Mouse (Mus musculus): ENCODE results near the gene Evx2.
A peak's percentile ranks its signal among the peaks of the same experiment; 100 is the strongest.

Gene Evx2

DNA sequence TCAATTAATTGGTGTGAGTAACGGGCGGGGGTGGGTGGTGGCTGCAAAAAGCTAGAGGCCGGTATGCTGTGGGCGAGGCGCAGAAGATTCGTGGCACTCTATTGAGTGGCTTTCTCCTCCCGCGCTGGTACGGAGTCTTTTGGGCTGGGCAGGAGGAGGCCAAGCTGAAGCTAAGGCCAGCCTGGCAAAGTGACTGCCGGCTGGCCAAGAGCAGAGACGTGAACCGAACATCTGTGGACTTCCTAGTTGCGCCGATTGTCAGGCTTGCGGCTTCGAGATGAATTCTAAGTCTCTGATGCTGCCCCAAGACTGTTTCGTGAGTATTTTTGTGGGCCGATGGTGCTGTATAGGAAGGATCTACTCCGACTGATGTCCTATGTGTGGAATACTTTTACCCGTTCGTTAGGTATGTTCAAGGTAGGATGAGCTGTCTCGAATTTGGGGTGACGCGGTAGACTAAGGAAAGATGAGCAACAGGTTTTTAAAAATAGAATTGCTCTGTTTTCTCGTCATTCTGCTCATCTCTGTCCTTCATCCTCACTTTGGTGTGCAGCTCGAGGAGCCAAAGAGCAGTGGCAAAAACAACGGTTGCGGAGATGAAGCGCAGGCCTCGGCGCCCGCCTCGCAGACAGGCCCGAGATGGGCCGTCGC is 8.0 kb upstream of the Evx2 start:
- no peak for DNase-seq (ENCODE audit: low spot score)

DNA sequence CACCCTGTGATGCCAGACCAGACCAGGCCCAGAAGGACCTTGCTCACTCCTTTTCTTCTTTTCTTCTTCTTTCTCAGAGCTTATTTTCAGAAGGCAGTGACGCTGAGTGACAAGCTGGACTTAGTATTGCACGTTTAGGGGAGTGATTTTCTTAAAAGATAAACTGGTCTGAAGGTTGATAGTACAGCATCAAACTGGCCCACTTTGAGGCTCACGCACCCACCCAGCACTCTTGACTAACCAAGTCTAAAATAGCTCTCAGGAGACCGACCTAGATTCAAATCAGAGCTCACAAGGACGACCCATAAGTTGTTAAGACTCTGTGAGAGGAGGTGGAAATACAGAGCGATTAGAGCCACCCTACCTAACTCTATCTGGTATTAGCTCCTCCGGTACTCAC is 7.1 kb upstream of the Evx2 start:
- no peak for DNase-seq (ENCODE audit: low spot score)

DNA sequence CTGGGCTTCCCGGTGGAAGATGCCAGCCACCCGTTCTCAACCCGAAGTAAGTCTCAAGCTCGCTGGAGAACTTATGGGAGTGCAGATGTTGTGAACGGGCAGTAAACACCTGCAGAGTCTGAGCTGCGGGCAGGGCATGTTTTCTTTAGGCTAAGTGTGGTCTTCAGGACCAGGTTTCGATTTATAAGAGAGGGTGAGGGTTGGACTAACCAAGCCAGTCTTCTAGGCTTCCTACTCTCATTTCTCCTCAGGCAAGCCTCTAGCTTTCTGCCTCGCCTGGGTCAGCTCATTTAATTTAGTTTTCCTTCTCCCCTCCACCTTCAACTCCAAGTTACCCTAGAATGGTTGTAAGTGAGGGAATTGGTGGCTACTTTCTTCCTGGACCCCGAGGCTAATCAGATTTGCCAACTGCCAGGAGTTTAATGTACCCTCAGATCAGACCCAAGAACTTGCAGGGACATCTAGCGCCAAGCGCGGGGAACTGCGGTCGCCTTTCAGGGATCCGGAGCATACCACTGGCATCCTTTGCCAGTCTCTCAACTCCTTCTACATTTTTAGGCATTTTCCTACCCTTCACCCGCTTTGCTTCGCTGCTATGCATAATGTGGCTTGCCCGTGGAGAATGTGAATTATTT is 4.1 kb upstream of the Evx2 start:
- DNase-seq (ENCODE audit: low spot score) = peak; percentile 65

DNA sequence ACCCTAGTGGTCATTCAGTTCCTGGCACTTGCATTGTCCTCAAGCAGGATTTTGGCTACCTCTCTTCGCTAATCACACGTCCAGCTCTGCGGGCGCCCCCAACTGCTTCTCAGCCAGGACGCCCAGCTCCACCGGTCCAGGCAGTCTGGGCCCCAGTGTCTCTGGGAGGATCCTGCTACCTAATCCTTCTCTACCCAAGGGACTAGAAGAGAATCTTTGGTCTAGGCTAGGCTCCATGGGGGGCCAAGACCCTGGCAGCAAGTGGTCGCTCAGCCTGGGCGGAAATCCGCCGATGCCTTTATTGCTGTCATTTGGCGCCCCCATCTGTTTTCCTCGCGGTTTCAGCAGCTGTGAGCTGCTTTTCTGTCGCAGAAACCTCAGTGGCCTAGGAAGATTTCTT is 2.3 kb upstream of the Evx2 start:
- peak; percentile 65 for DNase-seq (ENCODE audit: low spot score)

DNA sequence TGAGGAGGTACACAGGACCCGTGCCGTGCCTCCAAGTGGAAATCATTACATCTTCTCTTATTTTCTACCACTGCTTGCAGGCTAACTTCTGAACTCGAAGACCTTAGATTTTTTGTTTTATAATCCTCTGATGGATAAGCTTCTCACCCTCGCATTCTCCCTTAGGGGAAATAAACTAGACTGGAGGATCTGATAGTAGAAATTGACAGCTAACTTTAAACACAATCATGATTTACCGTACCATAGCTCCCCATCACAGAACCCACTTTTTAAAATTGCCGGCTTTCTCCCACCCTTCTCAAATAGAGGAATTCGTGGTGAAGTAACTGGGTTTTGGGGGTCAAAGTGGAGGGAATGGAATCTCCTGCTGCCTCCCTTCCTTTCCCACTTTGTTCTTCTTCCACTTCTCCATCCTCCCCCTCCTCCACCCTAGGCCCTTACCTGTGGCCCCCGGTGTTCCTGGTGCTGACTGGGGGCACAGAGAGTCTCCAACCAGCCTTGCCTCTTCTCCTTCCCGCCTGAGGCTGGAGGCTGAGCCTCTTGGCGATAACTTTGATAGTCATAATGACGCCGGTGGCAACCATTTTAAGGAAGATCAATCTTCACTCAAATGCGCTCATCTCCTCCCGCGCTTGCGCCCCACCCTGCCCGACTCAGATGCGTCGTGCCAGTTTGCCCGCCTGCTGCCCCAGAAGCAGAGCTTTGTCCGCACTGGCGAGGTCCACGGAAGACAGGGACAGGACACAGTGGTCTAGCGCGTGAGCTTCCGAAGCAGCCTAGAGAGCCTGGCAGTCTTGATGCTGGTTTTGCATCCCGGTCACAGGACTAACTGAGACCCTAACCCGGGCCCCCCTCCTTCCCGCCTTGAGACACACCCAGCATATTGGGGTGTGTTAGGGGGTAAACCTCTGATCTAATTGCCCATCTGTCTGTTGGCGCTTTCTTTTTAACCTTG is 1.3 kb upstream of the Evx2 start:
- DNase-seq (ENCODE audit: low spot score) = no peak

DNA sequence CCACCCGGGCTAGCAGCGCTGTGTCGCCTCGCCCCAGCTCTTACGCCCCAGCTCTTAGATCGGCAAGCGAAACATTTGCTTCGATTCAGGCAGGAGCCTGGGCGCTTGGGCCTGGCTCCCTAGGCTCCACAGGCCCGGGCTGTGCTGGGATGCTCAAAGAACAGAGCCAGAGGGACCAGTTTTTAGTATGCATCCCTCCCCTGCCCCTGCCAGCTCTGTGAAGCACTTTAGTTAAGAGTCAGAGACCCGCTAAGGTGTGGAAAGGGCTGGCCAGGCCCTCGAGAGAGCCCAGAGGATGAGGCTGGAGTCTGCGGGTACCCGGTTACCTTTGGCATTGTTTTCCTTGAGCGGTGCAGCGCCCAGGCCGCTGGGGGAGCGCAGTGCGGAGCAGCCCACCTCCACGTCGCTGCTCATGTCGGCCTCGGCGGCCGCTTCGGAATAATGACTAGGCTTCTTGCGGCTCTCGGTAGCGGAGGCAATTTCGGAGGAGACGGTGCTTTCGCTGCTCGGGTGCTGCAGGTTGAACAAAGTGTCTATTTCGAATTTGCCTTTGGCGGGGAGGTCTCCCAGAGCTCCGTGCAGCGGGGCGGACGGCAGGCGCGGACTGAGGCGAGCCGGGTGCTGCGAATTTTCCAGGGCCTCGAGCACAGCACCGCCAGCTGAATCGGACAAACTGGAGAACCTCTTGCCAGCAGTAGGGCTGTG is 538 bp downstream of the Evx2 start:
- no peak for DNase-seq (ENCODE audit: low spot score)

DNA sequence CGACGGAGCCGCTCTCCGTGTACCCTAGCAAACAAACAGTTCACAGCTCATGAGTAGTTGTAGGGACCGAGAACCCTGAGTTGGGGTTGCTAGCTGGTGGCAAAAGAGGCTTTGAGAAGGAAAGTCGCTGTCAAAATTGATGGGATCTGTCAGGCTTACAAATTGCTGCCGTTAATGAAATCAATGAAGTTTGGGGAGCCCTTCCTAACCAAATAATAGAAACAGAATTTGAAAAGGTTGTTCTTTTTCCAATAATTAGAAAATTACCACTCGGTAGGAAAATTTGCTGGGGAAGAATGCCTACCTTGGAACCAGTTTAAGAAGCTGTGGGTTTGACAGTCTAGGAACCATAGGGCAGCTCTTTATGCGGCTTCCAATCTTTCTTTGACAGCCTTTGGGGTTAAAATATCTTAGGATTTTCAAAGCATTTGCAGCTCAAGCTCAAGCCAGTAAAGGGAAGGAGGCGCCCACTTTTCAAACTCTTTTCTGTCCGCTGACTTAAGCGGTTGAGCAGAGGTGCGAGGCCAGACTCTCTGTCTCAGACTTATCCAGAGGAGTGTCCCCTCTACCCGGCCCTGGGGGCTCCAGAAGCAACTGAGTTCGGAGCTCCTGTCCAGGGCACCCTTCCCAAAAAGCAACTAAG is 1.2 kb downstream of the Evx2 start:
- no peak for DNase-seq (ENCODE audit: low spot score)

DNA sequence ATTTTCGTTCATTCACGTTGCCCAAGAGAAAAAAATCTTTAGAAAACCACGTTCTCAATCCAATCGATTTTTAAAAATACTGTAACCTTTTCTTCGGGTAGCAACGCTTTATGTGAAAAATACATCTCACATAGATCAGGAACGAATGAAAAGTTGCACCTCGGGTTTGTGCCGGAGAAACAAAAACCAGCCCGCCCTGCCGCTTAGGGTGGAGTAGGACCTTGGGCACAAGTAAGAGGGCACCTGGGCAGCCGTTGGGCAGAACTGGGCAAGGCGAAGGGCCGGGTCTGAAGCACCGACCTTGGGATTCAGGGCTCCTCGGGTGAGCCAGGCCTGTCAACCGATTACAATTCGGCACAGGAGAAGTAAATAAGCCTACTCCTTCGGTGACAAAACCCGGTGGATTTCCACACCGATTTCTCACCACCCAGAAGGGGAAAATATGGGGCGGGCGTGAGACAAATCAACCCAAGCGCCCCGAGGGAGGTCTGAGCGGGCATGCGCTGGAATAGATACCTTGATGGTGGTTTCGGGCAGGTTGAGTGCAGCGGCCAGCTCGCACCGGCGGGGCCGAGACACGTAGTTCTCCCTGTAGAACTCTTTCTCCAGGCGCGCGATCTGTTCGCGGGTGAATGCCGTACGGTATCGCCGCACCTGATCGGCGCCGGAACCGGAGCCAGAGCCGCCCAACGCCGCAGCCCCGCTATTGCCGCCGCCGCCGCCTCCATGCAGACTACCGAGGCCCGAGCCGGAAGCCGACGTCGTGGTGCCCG is 1.9 kb downstream of the Evx2 start:
- DNase-seq (ENCODE audit: low spot score) = no peak

DNA sequence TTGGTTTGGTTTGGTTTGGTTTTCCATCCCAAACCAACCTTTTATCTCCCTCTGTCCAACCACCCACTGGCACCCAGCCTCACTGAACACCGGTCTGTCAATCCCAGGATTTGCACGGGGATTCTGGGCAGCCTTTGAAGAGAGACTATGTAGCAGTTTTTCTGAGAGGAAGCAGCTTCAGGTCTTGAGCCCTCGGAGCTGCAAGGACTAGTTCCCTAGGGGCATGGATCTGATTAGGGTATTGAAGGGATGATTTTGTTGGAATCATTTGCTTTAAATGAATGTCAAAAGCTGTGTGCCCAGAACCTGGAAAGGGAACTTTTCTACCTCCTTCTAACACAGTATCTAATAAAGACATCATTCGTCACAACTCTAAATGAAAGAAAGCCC is 2.7 kb downstream of the Evx2 start:
- no peak for DNase-seq (ENCODE audit: low spot score)

DNA sequence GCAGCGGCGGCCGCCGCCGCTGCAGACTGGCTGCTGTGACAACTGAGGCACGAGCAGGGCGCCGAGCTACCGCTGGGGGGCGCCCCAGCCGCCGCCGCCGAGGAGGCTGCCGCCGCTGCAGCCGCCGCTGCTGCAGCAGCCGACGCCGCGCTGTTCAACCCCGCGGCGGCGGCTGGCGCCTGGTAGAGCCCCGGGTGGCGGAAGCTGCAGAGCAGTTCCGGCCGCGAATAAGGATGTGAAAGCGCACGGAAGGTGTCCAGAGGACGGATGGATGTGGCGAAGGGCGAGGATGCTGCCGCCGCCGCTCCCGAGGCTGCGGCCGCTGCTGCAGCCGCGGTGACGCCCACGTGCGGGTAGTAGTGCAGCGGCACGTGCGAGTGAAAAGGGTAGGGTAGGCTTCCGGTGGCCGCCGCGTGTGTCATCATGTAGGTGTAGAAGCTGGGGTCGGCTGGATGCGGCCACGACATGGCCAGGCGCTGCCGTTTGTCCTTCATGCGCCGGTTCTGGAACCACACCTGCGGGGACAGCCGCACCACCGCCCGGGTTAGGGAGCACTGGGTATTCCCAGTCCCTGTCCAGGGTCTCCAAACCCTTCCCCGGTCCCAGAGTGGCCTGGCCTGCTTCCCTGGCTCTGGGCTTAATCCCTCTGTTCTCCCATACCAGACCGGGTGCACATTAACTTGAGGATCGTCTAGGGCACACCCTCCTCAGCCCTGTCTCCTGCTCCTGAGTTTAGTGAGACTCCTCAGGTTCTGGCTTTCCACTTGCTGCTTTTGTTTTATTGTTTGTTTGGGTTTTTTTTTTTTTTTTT is 3.3 kb downstream of the Evx2 start:
- DNase-seq (ENCODE audit: low spot score) = peak; percentile 60

DNA sequence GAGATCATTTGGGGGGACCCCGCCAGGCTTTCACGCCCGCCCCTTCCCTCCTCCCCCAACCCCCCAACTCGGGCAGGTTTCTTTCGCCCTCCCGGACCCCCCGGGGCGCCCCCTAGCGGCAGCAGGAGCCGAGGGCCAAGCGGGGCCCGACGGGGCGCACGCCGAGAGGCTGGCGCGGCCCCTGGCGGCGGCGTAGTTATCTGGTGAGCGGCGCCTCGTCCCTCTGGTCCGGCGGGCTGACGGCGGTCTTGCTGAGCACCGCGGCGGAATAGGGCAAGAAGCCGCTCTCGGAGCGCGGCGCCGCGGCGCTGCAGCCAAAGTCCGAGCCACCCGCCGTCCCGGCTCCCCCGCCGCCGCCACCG is 4.0 kb downstream of the Evx2 start:
- DNase-seq (ENCODE audit: low spot score) = peak; percentile 83

DNA sequence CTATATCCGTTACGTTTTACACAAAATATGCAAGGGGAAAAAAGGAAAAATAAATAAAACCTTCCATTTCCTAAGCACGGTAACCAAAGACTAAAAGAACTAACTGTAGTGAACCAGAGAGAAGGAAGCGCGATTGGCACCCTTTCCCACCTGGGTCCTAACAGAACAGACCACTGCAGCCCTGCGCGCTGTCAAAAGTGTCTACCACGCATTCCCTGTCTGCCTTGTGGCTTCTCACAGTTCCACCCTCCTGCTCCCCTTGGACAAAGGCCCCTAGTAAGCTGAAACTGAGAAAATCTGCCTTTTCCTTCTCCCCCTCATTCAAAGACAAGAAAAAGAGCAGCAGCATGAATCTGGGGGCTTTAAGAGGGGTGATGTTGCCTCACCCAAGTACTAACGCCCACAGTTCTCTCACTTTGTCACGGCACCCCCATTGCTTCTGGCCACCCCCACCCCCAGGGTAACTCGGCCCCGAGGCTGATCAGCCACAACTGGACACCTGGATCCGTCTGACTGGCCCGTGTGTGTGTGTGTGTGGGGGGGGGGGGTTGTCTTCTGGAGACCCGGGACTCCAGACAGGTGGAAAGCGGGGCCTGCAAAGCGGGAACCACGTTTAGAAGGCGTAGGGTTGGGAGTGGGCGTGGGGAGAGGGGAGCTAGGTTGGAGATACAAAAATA is 4.5 kb downstream of the Evx2 start:
- no peak for DNase-seq (ENCODE audit: low spot score)

DNA sequence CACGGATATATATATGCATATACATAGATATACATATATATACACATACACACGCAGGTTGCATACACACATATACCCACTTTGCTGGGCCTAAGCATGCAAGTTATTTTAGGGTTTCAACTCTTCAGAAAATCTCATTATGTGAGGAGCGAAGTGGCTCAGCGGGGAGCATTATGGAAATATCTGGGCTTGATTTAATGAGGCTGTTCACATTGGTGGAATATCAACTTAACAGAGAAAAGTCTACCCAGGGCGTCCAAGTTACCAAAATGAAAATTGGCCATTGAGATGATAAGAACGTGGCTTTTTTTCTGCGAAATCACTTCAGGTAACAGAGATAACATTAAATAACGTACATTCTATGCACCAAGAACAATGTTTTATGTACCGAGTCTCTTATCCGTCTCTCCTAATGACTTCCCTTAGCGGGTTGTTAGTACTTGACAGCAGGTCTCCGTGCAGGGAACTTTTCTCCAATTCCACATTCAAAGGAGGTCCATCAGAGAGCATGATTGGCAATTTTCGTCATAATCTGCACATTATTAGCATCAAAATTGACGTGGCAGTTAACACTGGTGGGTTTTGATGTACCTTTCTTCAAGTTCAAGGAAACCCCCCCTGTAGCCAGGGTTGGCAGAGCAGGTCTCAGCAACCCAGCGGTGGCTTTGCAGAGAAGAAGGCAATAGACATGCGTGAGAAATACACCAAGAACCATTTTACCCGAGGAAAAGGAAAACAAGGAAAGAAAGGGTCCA is 5.4 kb downstream of the Evx2 start:
- DNase-seq (ENCODE audit: low spot score) = no peak

DNA sequence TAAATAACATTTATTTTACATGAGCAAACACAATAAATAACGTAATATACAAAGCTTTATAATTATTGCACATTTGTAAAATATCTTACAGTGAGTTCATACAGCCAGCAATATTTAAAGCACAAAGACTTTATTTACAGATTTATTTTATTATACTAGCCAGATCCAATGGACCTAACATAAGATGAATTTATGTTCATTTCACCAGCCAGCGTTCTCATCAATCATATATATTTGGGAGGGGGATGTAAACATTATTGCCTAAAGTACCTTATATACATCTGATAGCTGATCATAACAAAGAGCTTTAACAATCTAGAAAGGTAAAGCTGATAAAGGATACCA is 6.4 kb downstream of the Evx2 start:
- DNase-seq (ENCODE audit: low spot score) = no peak

DNA sequence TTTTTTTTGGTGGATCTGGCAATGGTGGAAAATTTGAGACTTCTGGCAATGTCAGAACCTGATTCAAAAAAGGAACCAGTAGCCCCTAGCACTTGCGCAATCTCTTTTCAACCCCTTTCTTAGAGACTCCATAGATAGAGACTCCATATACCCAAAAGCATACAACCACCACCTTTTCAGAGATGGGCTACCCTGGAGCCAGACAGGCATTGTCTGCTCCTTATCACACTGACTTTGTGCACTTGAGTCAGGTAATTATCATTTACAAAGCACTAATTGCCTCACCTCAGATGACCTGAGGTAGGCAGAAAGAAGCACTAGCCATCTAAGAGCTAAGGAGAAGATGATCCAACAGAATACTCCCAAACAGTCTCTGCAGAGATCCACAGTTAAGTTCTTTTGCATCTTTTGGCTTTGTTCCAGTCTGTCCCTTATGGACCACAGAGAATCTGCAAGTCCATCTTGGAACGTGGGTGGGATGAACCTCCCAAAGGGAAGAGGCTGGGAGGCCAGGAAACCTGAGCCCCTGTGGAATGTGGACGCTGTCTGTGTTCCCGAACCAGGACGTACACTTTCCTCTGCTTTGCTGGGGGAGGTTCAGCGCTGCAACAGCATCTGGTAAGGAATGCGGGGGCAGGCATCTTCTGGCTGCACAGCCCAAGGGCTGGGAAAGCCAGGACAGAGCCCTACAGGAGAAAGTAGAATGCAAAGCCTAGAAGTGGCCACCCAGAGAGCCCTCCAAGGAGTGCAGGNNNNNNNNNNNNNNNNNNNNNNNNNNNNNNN is 12.1 kb downstream of the Evx2 start:
- DNase-seq (ENCODE audit: low spot score) = no peak

DNA sequence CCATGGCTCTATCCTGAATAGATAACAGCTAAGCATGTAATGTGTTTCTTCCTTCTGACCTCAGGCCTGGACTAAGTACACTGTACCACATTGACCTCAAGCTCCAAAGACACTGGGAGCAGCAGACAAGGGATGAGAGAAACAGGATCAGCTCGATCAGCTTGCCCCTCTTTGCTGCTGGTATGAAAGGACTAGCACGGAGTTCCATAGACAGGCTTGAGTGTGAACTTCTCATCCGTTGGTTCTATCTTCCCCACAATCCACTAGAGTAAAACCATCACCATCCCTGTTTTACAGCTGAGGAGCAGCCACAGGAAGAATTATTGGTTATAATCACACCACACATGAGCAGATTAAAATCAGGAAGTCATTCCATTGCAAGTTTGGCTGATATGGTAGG is 13.7 kb downstream of the Evx2 start:
- no peak for DNase-seq (ENCODE audit: low spot score)

DNA sequence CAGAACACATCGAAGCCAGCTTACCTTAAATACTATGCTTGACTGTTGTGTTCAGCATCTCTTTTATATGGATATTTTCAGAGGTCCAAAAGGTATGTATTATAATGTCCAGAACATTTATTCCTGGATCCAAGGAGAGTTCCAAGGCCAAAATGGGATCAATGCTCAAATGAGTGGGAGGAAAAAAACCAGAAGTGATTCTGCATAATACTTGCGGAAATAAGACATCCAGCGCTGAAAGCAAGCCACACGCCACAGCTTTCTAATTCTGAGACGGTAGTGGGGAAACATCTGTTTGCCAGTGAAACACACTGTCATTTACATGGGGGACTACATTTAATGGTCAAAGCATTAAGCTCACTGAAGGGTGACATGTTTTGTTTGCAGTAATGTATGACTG is 16.9 kb downstream of the Evx2 start:
- no peak for DNase-seq (ENCODE audit: low spot score)

DNA sequence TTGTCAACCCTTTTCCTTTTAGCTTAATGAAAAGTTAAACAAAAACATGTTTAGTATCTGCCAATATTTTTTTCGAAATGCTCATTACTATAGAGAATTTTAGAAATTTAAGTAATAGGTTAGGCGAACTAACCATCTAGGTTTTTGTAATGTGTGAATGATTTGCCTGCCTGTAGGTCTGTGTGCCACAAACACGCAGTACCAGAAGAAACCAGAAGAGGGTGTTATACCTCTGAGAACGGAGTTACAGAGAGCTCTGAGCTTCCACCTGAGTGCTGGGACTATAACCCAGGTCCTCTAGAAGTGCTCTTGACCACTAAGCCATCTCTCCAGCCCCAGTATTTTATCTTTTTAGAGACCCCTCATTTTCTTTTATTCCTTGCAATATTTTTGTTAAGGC is 23.9 kb downstream of the Evx2 start:
- no peak for DNase-seq (ENCODE audit: low spot score)

Measured in testis, postnatal 10 days (tissue).